Mouse (Mus musculus) heart, embryonic 15.5 days (tissue): ENCODE results near the gene Smim24. TPM values are rescaled to one million over a fixed set of nuclear protein-coding genes. Genes with fewer than 3 reads are reported as not detected.

Experiments
- ATAC-seq: fragments of 200-750 bp; cut with Nextera tagmentation; replicated peaks from 2 replicates; pipeline ENCODE4 v1.8.0; 2017; ENCODE audit warnings: low read depth, moderate TSS enrichment; ENCODE audit not compliant: insufficient number of reproducible peaks, insufficient read depth, low FRiP score
- H3K27ac ChIP-seq: fragments of 300-500 bp; sonication (generic); 2 replicates; pipeline ENCODE4 v1.5.1; 2015; ENCODE audit warnings: mild to moderate bottlenecking, inconsistent platforms
- H3K27me3 ChIP-seq: fragments of 300-500 bp; sonication (generic); 2 replicates; pipeline ENCODE4 v1.6.1; 2015; ENCODE audit warnings: inconsistent platforms
- H3K36me3 ChIP-seq: fragments of 300-500 bp; sonication (generic); 2 replicates; pipeline ENCODE4 v1.6.1; 2015; ENCODE audit warnings: mild to moderate bottlenecking, inconsistent platforms
- H3K4me1 ChIP-seq: fragments of 300-500 bp; sonication (generic); replicated peaks from 2 replicates; pipeline ENCODE4 v1.6.1; 2015; ENCODE audit warnings: inconsistent platforms
- H3K4me2 ChIP-seq: fragments of 300-500 bp; sonication (generic); 2 replicates; pipeline ENCODE4 v1.6.1; 2015; ENCODE audit warnings: inconsistent platforms, mild to moderate bottlenecking, moderate library complexity
- H3K4me3 ChIP-seq: fragments of 300-500 bp; sonication (generic); 2 replicates; pipeline ENCODE4 v1.5.1; 2015; ENCODE audit warnings: mild to moderate bottlenecking, inconsistent platforms
- H3K9ac ChIP-seq: fragments of 300-500 bp; sonication (generic); 2 replicates; pipeline ENCODE4 v1.6.1; 2015; ENCODE audit warnings: mild to moderate bottlenecking, inconsistent platforms
- H3K9me3 ChIP-seq: fragments of 300-500 bp; sonication (generic); replicated peaks from 2 replicates; pipeline ENCODE4 v1.6.1; 2016; ENCODE audit warnings: inconsistent platforms
- WGBS: fragments of 180-500 bp; shearing (Covaris S2); methylation state at CpG from one replicate; pipeline ENCODE4 v1.1.7; 2015; ENCODE audit warnings: mixed read lengths; 5-methylcytosine and 5-hydroxymethylcytosine counted together
- polyA plus RNA-seq: library from polyadenylated mRNA; unstranded; fragments of >200 nt; fragmentation: Nextera tagmentation; extraction: Ambion mirVana; gene quantifications from 2 replicates; pipeline ENCODE4 v1.2.1, GENCODE M21; 2015

The Smim24 gene
- polyA plus RNA-seq, 1 experiment from 2014 or later = 4.1 TPM

- H3K27ac ChIP-seq = no peak overlapping the region
- H3K27me3 ChIP-seq = no peaks in the 10 kb centered on the region
- WGBS = 14% methylated on average over 5 of the region's 5 CpGs
- peaks cover 26% of the 10 kb centered on the region for H3K36me3 ChIP-seq
- no peaks in the 10 kb centered on the region for H3K9me3 ChIP-seq
- no peak overlapping the region for H3K4me2 ChIP-seq
- no peak overlapping the region for H3K9ac ChIP-seq
- ATAC-seq = no peak
- no peak overlapping the region for H3K4me3 ChIP-seq
- peaks cover 21% of the 10 kb centered on the region for H3K4me1 ChIP-seq
Measured at GRCm38 (mm10) chr10:81395127-81395526, 2.3 kb downstream of the Smim24 start.

DNA sequence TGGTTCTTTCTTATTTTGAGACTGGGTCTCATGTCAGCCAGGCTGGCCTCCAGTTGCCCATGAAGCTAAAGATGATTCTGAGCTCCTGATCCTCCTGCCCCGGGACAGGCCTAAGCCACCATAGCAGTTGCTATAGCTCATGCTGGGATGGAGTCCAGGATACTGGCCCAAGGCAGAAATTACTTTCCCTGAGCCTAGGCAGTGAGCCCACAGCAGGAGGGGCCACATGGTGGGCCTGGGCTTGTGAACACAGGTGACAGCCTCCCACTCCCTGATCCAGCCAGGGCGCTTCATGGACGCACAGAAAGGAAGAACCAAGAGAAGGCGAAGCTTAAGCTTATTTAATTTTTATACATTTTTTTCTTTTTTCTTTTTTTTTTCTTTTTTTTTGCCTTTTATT is 3.0 kb downstream of the Smim24 start:
- Histone ChIP-seq H3K9ac (no peak overlapping the region), H3K27ac (no peak overlapping the region), H3K4me1 (peaks cover 20% of the 10 kb centered on the region), H3K4me2 (no peak overlapping the region), H3K9me3 (no peaks in the 10 kb centered on the region), H3K36me3 (peaks cover 33% of the 10 kb centered on the region), H3K27me3 (no peaks in the 10 kb centered on the region), H3K4me3 (no peak overlapping the region)
- WGBS = 91% methylated on average over 4 of the region's 4 CpGs
- ATAC-seq = no peak

DNA sequence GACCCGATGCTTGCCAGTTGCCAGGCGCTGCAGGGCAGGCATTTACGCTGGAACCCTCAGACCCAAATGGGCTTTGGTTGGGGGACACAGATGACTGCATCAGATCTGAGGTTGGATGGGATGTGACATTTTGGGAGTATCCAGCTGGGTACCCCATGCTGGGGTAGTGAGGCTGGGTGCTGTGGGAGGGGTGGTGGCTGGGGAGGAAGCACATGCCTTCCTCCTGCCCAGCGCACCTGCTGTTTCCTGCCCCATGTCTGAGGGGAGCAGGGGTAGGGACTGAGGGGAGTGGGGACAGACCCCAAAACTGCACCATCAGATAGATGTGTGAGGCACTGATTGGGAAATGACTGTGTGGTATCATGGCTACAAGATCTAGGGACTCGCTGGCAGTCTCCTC is 3.9 kb downstream of the Smim24 start:
- Histone ChIP-seq H3K27ac (no peak overlapping the region), H3K4me1 (peaks cover 29% of the 10 kb centered on the region), H3K4me2 (no peak overlapping the region), H3K4me3 (no peak overlapping the region), H3K9ac (peak overlapping the region; percentile 26; the same call in 1 of the 2 replicates), H3K9me3 (no peaks in the 10 kb centered on the region), H3K27me3 (no peaks in the 10 kb centered on the region), H3K36me3 (peaks cover 34% of the 10 kb centered on the region)
- no peak for ATAC-seq
- 80% methylated on average over 5 of the region's 5 CpGs for WGBS

- Histone ChIP-seq H3K4me2 (no peak overlapping the region), H3K27me3 (no peaks in the 10 kb centered on the region), H3K4me3 (no peak overlapping the region), H3K9me3 (no peaks in the 10 kb centered on the region), H3K36me3 (peaks cover 43% of the 10 kb centered on the region), H3K4me1 (peaks cover 31% of the 10 kb centered on the region), H3K27ac (no peak overlapping the region), H3K9ac (no peak overlapping the region)
- 73% methylated on average over 5 of the region's 5 CpGs for WGBS
- no peak for ATAC-seq
Measured at GRCm38 (mm10) chr10:81399296-81399695, 6.4 kb downstream of the Smim24 start.

GRCm38 (mm10) chr10:81399798-81400308 is 7.0 kb downstream of the Smim24 start:
- no peaks in the 10 kb centered on the region for H3K27me3 ChIP-seq
- no peak overlapping the region for H3K4me3 ChIP-seq
- peaks cover 37% of the 10 kb centered on the region for H3K4me1 ChIP-seq
- H3K4me2 ChIP-seq = no peak overlapping the region
- H3K9ac ChIP-seq = no peak overlapping the region
- H3K9me3 ChIP-seq = no peaks in the 10 kb centered on the region
- WGBS = 85% methylated on average over 18 of the region's 18 CpGs
- H3K36me3 ChIP-seq = peaks cover 48% of the 10 kb centered on the region
- no peak overlapping the region for H3K27ac ChIP-seq
- no peak for ATAC-seq

DNA sequence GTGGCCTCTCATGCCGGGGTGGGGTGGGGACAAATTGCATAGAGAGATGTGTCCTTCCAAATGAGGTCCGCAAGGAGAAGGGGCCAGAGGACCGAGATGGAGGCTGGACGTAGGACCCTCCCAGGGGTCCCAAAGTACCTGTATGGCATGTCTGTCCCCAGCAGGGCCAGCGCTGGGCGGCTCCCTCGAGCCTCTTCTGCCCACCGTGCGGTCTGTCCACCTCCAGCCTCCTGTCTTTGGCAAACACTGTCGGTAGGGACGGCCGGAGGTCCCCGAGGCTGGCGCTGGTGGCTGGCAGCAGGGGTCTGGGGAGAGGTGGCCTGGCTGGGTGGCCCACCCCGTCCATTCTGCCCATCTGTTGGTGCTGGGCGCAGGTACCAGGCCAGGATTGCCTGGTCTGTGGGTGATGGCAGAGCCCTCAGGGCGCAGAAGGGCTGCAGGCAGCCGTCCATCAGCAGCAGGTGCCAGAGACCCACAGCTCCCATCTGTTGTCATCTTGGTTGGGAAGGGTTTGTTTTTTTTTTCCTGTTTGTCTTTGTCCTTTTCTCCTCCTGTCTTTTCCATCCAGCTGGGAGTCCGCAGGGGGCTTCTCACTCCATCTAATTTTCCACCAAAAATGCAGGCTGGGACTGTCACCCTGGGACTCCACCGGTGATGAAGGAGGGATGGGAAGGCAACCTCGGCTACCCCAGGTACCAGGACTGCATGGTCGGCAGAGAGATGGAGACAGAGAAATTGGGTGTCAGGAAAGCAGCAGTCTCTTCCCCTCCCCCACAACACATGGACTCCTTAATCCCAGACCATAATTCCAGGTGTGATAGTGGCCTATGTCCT is 7.7 kb downstream of the Smim24 start:
- no peak for ATAC-seq
- WGBS = 65% methylated on average over 22 of the region's 22 CpGs
- peaks cover 51% of the 10 kb centered on the region for H3K36me3 ChIP-seq
- H3K4me2 ChIP-seq = no peak overlapping the region
- no peaks in the 10 kb centered on the region for H3K27me3 ChIP-seq
- no peak overlapping the region for H3K4me3 ChIP-seq
- H3K9ac ChIP-seq = no peak overlapping the region
- peaks cover 40% of the 10 kb centered on the region for H3K4me1 ChIP-seq
- no peaks in the 10 kb centered on the region for H3K9me3 ChIP-seq
- H3K27ac ChIP-seq = no peak overlapping the region

GRCm38 (mm10) chr10:81401205-81401520 is 8.3 kb downstream of the Smim24 start:
- Histone ChIP-seq H3K27ac (peak overlapping the region; percentile 90), H3K4me3 (no peak overlapping the region), H3K27me3 (no peaks in the 10 kb centered on the region), H3K4me2 (0 out of 2 replicates have a peak overlapping the region, but pooled peaks have one; percentile 41), H3K9ac (no peak overlapping the region), H3K4me1 (peaks cover 45% of the 10 kb centered on the region), H3K36me3 (peaks cover 57% of the 10 kb centered on the region), H3K9me3 (no peaks in the 10 kb centered on the region)
- 46% methylated on average over 10 of the region's 10 CpGs for WGBS
- no peak for ATAC-seq

DNA sequence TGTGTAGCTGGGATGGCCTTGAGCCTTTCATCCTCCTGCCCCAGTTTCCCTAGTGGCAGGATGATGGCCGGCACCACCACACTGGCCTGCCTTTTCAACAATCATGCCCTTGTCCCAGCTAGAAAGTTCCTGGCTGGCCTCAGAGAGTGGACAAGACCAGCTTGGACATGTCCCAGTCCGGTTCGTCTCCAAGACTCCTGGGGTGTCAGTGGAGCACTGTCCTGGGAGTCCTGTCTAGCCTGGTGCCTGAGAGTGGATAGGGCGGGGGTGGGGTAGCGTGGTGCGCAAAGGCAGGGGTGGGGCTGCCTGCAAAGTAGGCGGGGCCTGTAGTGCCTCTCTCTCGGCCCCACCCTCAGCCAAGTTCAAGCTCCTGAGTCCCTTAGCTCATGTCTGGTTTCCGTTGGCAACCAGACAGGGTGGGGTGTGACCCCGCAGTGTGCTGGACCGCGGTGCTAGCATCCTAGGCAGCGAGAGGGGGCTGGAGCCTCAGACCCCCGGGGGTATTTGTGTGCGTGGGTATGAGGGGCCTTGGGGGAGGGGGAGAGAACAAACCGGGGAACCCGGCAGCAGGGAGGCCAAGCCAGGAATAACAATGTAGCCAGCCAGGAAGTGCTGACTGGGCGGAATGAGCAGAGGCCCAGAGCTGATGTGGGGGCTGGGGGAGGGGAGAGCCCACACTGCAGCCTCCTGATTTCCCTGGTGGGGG is 8.8 kb downstream of the Smim24 start:
- 14% methylated on average over 18 of the region's 18 CpGs for WGBS
- Histone ChIP-seq H3K27ac (peak overlapping the region; percentile 90), H3K27me3 (no peaks in the 10 kb centered on the region), H3K4me2 (peak overlapping the region; percentile 41), H3K36me3 (peaks cover 57% of the 10 kb centered on the region), H3K4me1 (peaks cover 50% of the 10 kb centered on the region), H3K9me3 (no peaks in the 10 kb centered on the region), H3K9ac (peak overlapping the region; percentile 40), H3K4me3 (peak overlapping the region; percentile 17; the same call in 1 of the 2 replicates)
- peak; percentile 77 for ATAC-seq

- Histone ChIP-seq H3K27ac (peak overlapping the region; percentile 90), H3K4me1 (peaks cover 56% of the 10 kb centered on the region), H3K27me3 (no peaks in the 10 kb centered on the region), H3K9ac (peak overlapping the region; percentile 40), H3K9me3 (no peaks in the 10 kb centered on the region), H3K36me3 (peaks cover 56% of the 10 kb centered on the region), H3K4me3 (peak overlapping the region; percentile 17; the same call in 1 of the 2 replicates), H3K4me2 (peak overlapping the region; percentile 41)
- WGBS = 22% methylated on average over 7 of the region's 7 CpGs
- no peak; the same call in 1 of the 2 replicates for ATAC-seq
Measured at GRCm38 (mm10) chr10:81402227-81402765, 9.4 kb downstream of the Smim24 start.

- 73% methylated on average over 10 of the region's 10 CpGs for WGBS
- Histone ChIP-seq H3K36me3 (peaks cover 45% of the 10 kb centered on the region), H3K9me3 (no peaks in the 10 kb centered on the region), H3K4me2 (no peak overlapping the region), H3K4me1 (peaks cover 66% of the 10 kb centered on the region), H3K27me3 (no peaks in the 10 kb centered on the region), H3K9ac (no peak overlapping the region), H3K27ac (peak overlapping the region; percentile 90), H3K4me3 (no peak overlapping the region)
- no peak for ATAC-seq
Measured at GRCm38 (mm10) chr10:81403511-81403910, 10.7 kb downstream of the Smim24 start.

DNA sequence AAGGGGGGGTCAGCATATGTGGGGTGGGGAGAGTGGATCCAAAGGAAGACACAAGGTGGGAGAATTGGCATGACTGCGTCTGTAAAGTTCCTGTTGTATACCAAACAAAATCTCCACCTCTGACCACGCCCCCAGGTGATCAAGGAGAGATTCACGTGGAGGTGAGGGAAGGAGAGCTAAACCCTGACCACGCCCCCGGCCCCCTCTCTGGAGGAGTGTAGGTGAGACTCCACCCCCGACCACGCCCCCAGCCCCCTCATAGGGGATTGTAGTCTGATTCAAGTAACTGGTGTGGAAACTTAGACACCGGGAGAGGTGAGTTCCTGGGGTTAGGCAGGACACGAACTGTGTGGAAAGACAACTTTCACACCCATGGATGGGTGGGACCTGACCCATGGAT is 11.2 kb downstream of the Smim24 start:
- Histone ChIP-seq H3K9ac (no peak overlapping the region), H3K36me3 (peaks cover 41% of the 10 kb centered on the region), H3K4me2 (no peak overlapping the region), H3K27me3 (no peaks in the 10 kb centered on the region), H3K4me1 (peaks cover 72% of the 10 kb centered on the region), H3K4me3 (no peak overlapping the region), H3K9me3 (no peaks in the 10 kb centered on the region), H3K27ac (no peak overlapping the region)
- WGBS = 38% methylated on average over 9 of the region's 9 CpGs
- ATAC-seq = no peak
